Mouse (Mus musculus) myocyte (in vitro differentiated cells): Measurements from ENCODE around the gene Cadps. TPM values are rescaled to one million over a fixed set of nuclear protein-coding genes. Genes with fewer than 3 reads are reported as not detected.

ENCODE experiments used
- H3K27me3 ChIP-seq: one replicate; pipeline ENCODE4 v1.6.1; 2011; ENCODE audit not compliant: control insufficient read depth, insufficient read depth, insufficient read length
- H3K36me3 ChIP-seq: one replicate; pipeline ENCODE4 v1.6.1; 2011; ENCODE audit not compliant: control insufficient read depth, insufficient read depth
- H3K4me2 ChIP-seq: one replicate; pipeline ENCODE4 v1.6.1; 2011; ENCODE audit warnings: low read depth, control low read depth
- H3K4me3 ChIP-seq: one replicate; pipeline ENCODE4 v1.5.1; 2011; ENCODE audit warnings: mild to moderate bottlenecking, control low read depth, moderate library complexity
- H3K79me2 ChIP-seq: one replicate; pipeline ENCODE4 v1.6.1; 2011; ENCODE audit not compliant: control insufficient read depth, insufficient read depth
- H3ac ChIP-seq: one replicate; pipeline ENCODE4 v1.6.1; 2011; ENCODE audit not compliant: control insufficient read depth, insufficient read length
- CEBPB ChIP-seq: IDR thresholded peaks from 2 replicates; pipeline ENCODE4 v1.6.1; 2011; ENCODE audit warnings: mild to moderate bottlenecking, moderate library complexity; ENCODE audit not compliant: poor library complexity, insufficient read depth, severe bottlenecking
- E2F4 ChIP-seq: IDR thresholded peaks from one replicate; pipeline ENCODE4 v1.6.1; 2011; ENCODE audit warnings: mild to moderate bottlenecking, control low read depth, moderate library complexity; ENCODE audit not compliant: insufficient read depth
- MAX ChIP-seq: IDR thresholded peaks from one replicate; pipeline ENCODE4 v1.6.1; 2011; ENCODE audit warnings: low read depth, mild to moderate bottlenecking, control low read depth
- MYOD1 ChIP-seq, 3 experiments: IDR thresholded peaks; one replicate each; pipeline ENCODE4 v1.6.1; 2011; ENCODE audit warnings: control low read depth in 2 of 3, low read depth in 2 of 3, mild to moderate bottlenecking in 2 of 3, moderate library complexity in 1 of 3; ENCODE audit not compliant: insufficient read length in 2 of 3, control insufficient read depth in 1 of 3
- MYOG ChIP-seq, 3 experiments: IDR thresholded peaks; one replicate each; pipeline ENCODE4 v1.6.1; 2011; ENCODE audit warnings: control low read depth in 2 of 3, low read depth in 2 of 3, mild to moderate bottlenecking in 2 of 3; ENCODE audit not compliant: insufficient read length in 2 of 3, control insufficient read depth in 1 of 3, insufficient read depth in 1 of 3
- POLR2A ChIP-seq: IDR thresholded peaks from one replicate; pipeline ENCODE4 v1.6.1; 2011; ENCODE audit warnings: low read depth, mild to moderate bottlenecking, control low read depth, moderate library complexity; ENCODE audit not compliant: insufficient read length
- POLR2AphosphoS2 ChIP-seq: IDR thresholded peaks from one replicate; pipeline ENCODE4 v1.6.1; 2011; ENCODE audit warnings: low read depth, control low read depth; ENCODE audit not compliant: insufficient read length
- REST ChIP-seq: IDR thresholded peaks from one replicate; pipeline ENCODE4 v1.6.1; 2011; ENCODE audit warnings: mild to moderate bottlenecking, control low read depth, moderate library complexity; ENCODE audit not compliant: insufficient read depth, insufficient read length
- SRF ChIP-seq: IDR thresholded peaks from one replicate; pipeline ENCODE4 v1.6.1; 2011; ENCODE audit warnings: low read depth; ENCODE audit not compliant: control insufficient read depth, insufficient read length
- TCF12 ChIP-seq: IDR thresholded peaks from one replicate; pipeline ENCODE4 v1.6.1; 2011; ENCODE audit warnings: mild to moderate bottlenecking, control low read depth; ENCODE audit not compliant: poor library complexity, insufficient read depth, severe bottlenecking
- TCF3 ChIP-seq: IDR thresholded peaks from one replicate; pipeline ENCODE4 v1.6.1; 2011; ENCODE audit warnings: low read depth, control low read depth; ENCODE audit not compliant: insufficient read length
- USF1 ChIP-seq: IDR thresholded peaks from one replicate; pipeline ENCODE4 v1.6.1; 2011; ENCODE audit warnings: low read depth, mild to moderate bottlenecking, control low read depth, moderate library complexity
- polyA plus RNA-seq: library from polyadenylated mRNA; unstranded; fragments of >200 nt; fragmentation: generic; extraction: Trizol; gene quantifications from one replicate; pipeline ENCODE4 v1.2.1, GENCODE M21; 2012; ENCODE audit warnings: missing spikeins

Gene Cadps
- polyA plus RNA-seq, 1 experiment: not detected

- Histone ChIP-seq H3K4me2 (no peak overlapping the region), H3K36me3 (no peaks in the 10 kb centered on the region), H3K4me3 (no peak overlapping the region), H3K27me3 (no peaks in the 10 kb centered on the region), H3ac (no peak overlapping the region), H3K79me2 (no peaks in the 10 kb centered on the region)
- TF ChIP-seq MAX: no peak
- TF ChIP-seq REST: no peak
- TF ChIP-seq CEBPB: no peak
- no peak for TF ChIP-seq POLR2AphosphoS2
- TF ChIP-seq TCF3: no peak
- no peak for TF ChIP-seq POLR2A
These were observed 445.0 kb downstream of the Cadps start for GRCm38 (mm10) chr14:12377883-12378282.

- no peaks in the 10 kb centered on the region for H3K36me3 ChIP-seq
- no peak overlapping the region for H3ac ChIP-seq
- H3K4me3 ChIP-seq: no peak overlapping the region
- no peak overlapping the region for H3K4me2 ChIP-seq
- H3K27me3 ChIP-seq: no peaks in the 10 kb centered on the region
- H3K79me2 ChIP-seq: no peaks in the 10 kb centered on the region
- no peak for TF ChIP-seq MAX
- TF ChIP-seq TCF12: no peak
- no peak for TF ChIP-seq TCF3
- no peak for TF ChIP-seq CEBPB
- no peak for TF ChIP-seq SRF
- TF ChIP-seq REST: no peak
- no peak for TF ChIP-seq MYOD1 (IDR thresholded peaks at IDR 0.05; ENCODE audit: control insufficient read depth in 1 of 3, insufficient read length in 2 of 3, low read depth in 2 of 3)
- no peak for TF ChIP-seq USF1
These were observed 445.6 kb downstream of the Cadps start for GRCm38 (mm10) chr14:12377289-12377688.

GRCm38 (mm10) chr14:12375451-12375850, 447.4 kb downstream of the Cadps start:
- Histone ChIP-seq H3K27me3 (no peaks in the 10 kb centered on the region), H3K4me2 (no peak overlapping the region), H3K4me3 (no peak overlapping the region), H3K36me3 (no peaks in the 10 kb centered on the region), H3ac (no peak overlapping the region), H3K79me2 (no peaks in the 10 kb centered on the region)
- no peak for TF ChIP-seq E2F4
- no peak for TF ChIP-seq MAX
- no peak for TF ChIP-seq TCF12
- TF ChIP-seq MYOD1 (IDR thresholded peaks at IDR 0.05; ENCODE audit: control insufficient read depth in 1 of 3, insufficient read length in 2 of 3, low read depth in 2 of 3): no peak
- TF ChIP-seq POLR2AphosphoS2: no peak
- TF ChIP-seq SRF: no peak
- TF ChIP-seq TCF3: no peak
- TF ChIP-seq REST: no peak

- peaks cover 34% of the 10 kb centered on the region for H3K27me3 ChIP-seq
- H3ac ChIP-seq: no peak overlapping the region
- TF ChIP-seq TCF3: no peak
- TF ChIP-seq MYOG (IDR thresholded peaks at IDR 0.05; ENCODE audit: control insufficient read depth in 1 of 3, insufficient read depth in 1 of 3, insufficient read length in 2 of 3, low read depth in 2 of 3): no peak
- TF ChIP-seq MYOD1 (IDR thresholded peaks at IDR 0.05; ENCODE audit: control insufficient read depth in 1 of 3, insufficient read length in 2 of 3, low read depth in 2 of 3): no peak
- no peak for TF ChIP-seq SRF
- no peak for TF ChIP-seq E2F4
- TF ChIP-seq POLR2A: no peak
- TF ChIP-seq MAX: no peak
- no peak for TF ChIP-seq POLR2AphosphoS2
- TF ChIP-seq USF1: no peak
- no peak for TF ChIP-seq TCF12
- TF ChIP-seq REST: no peak
- TF ChIP-seq CEBPB: no peak
These were observed 472.5 kb downstream of the Cadps start for GRCm38 (mm10) chr14:12350271-12350916.

GRCm38 (mm10) chr14:12349334-12350090, 473.4 kb downstream of the Cadps start:
- Histone ChIP-seq H3K36me3 (no peaks in the 10 kb centered on the region), H3ac (no peak overlapping the region), H3K27me3 (peaks cover 40% of the 10 kb centered on the region), H3K4me3 (no peak overlapping the region), H3K79me2 (no peaks in the 10 kb centered on the region), H3K4me2 (no peak overlapping the region)
- TF ChIP-seq CEBPB: no peak
- no peak for TF ChIP-seq USF1
- TF ChIP-seq TCF12: no peak
- TF ChIP-seq POLR2AphosphoS2: no peak
- TF ChIP-seq MYOG (IDR thresholded peaks at IDR 0.05; ENCODE audit: control insufficient read depth in 1 of 3, insufficient read depth in 1 of 3, insufficient read length in 2 of 3, low read depth in 2 of 3): no peak
- no peak for TF ChIP-seq SRF
- no peak for TF ChIP-seq POLR2A
- TF ChIP-seq MAX: no peak
- no peak for TF ChIP-seq E2F4
- no peak for TF ChIP-seq MYOD1 (IDR thresholded peaks at IDR 0.05; ENCODE audit: control insufficient read depth in 1 of 3, insufficient read length in 2 of 3, low read depth in 2 of 3)
- TF ChIP-seq REST: no peak
- no peak for TF ChIP-seq TCF3

More at GRCm38 (mm10) chr14:12350271-12350916, 472.5 kb downstream of the Cadps start:
- Histone ChIP-seq H3K4me2 (no peak overlapping the region), H3K79me2 (no peaks in the 10 kb centered on the region), H3K4me3 (no peak overlapping the region), H3K36me3 (no peaks in the 10 kb centered on the region)
